Mouse (Mus musculus) inflammation-experienced regulatory T-cells, adult 6 months (primary cell): Measurements from ENCODE around the gene Crtap. TPM values are rescaled to one million over a fixed set of nuclear protein-coding genes. Genes with fewer than 3 reads are reported as not detected.
"Not testable (repeated sequence)": the region's sequence is repeated elsewhere in the genome, so short reads cannot be mapped to it uniquely, and the experiment has no call there.

ENCODE experiments used
- ATAC-seq: one replicate; pipeline ENCODE4 v1.8.0; 2017
- polyA plus RNA-seq, 3 experiments: library from polyadenylated mRNA; unstranded; fragments of 100-300 nt; shearing (Covaris generic); gene quantifications; one replicate each; pipeline ENCODE4 v1.2.1; 2017

The Crtap gene
- polyA plus RNA-seq, 3 experiments from 2014 or later, result 2.5 to 3.9 (median 3.1) TPM

DNA sequence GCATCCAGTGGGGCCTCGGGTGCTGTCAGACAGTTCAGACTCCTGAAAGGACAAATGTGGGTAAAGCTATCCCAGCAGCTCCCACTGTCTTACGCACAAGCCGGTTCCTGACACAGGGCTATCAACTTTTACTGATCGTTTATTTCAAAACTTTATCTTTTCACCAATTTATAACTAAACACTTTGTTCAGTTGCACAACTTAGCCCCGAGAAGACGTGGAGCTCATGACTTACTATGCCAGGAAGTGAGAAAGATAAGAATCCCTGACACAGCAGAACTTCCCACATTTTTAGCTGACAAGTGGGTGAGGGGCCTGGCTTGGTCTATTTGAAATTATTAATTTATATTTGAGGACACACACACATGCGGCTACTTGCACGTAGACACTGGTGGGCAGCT, 4.2 kb upstream of the Crtap start:
- no peak for ATAC-seq

DNA sequence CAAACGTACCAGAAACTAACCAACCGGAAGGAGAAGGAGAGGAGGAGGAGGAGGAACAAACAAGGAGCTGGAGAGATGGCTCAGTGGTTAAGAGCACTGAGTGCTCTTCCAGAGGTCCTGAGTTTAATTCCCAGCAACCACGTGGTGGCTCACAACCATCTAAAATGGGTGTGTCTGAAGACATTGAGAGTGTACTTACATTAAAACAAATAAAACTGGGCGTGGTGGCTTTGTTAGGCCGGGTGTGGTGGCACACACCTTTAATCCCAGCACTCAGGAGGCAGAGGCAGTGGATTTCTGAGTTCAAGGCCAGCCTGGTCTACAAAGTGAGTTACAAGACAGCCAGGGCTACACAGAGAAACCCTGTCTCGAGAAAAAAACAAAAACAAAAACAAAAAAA, 3.7 kb upstream of the Crtap start:
- ATAC-seq, result not testable (repeated sequence)

DNA sequence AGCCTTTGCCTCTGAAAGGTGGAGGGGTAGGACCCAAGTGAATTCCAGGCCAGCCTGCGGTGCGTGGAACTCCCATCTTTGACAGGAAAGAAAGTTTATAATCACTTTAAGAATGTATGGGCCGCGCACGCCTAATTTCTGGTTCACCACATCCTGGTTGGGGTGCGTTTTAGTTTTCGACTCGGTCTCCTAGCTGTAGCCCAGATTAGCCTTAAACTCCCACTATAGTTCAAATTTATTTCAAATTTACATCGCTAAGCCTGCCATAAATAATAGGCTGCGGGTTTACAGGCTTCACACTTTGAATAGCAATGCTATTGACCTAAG, 237 bp upstream of the Crtap start:
- peak; percentile 76 for ATAC-seq

DNA sequence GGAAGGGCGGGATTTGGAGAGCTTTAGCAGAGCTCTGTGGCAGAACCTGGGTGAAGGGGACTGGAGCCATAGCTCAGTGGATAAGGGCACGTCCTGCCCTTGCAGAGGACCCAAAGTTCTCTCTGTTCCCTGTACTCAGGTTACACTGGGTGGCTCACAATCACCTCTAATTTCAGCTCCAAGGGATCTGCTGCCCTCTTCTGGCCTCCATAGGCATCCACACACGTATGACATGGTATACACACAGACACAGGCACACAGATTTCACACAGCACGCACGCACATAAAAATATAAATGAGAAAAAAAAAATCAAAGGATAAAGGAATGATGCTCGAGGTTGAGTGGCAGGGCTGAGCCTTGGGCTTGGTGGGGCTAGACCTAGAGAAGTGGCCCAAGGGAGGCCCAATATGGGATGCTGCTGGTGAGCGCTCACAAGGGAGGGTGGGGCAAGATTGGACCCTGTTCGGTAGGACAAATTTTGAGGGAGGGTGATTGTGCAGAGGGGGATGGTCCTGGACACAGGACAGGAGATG, 1.0 kb downstream of the Crtap start:
- ATAC-seq, result no peak

DNA sequence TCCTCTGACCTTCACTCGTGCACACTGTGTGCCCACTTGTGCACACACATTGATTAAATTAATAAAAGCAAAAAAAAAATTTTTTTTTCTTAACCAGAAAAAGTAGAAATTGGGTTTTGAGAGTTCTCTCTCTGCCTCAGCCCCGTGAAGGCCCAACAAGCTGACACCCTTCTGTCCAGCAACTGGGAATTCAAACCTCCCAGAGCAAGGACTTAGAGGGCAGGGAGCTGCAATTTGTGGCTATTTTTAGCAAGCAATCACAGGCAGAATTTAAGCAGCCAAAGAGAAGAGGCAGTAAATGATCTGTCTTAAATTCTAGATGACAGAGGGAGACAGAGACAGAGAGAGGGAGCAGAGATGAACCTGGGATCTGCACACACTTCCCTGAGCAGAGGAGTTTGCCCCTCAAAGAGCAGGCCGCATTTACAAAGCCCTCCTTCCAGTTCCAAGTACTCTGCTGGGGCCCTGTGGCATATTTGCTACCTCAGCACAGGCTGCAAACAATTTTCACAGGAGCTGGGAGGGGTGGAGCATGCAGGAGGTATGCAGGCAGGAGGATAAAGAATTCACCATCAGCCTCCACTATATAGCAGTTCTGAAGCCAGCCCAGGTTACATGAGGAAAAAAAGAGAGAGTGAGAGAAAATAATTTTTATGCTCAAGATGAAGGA, 1.6 kb downstream of the Crtap start:
- no peak for ATAC-seq

DNA sequence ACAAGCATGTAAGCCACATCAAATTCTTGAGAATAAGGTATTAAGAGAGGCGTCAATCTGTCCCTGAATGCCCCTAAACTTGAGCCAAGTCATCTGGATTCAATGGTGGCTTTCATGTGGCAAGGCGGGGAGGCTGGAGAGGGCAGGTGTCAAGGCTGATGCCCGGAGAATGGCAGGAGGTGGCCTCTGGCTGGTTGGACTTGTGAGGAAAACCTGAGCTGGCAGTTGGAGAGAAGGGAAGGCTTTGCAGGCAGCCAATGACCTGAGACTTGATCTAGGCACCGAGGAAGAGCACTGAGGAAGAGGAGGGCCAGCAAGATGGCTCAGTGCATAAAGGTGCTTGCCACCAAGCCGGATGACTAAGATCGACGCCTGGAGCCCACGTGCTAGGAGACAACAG, 2.2 kb downstream of the Crtap start:
- ATAC-seq, result no peak

DNA sequence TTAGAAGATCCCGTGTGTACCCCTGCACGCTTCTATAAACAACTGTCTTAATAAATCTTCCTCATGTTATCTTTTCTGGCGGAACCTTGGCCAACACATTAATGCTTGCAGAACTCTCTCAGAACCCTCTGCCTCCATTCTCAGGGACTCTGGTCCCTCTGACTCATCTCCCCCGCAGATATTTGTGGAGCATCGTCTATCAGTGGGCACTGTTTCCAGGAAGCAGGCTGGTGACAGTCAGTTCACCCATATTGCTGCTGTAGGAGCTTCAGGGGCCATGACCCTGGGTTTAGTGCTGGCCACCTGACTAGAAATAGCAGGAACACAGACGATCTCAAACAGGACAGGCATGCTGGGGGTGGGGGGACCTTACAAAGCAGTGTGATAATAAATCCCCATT, 3.4 kb downstream of the Crtap start:
- no peak for ATAC-seq

DNA sequence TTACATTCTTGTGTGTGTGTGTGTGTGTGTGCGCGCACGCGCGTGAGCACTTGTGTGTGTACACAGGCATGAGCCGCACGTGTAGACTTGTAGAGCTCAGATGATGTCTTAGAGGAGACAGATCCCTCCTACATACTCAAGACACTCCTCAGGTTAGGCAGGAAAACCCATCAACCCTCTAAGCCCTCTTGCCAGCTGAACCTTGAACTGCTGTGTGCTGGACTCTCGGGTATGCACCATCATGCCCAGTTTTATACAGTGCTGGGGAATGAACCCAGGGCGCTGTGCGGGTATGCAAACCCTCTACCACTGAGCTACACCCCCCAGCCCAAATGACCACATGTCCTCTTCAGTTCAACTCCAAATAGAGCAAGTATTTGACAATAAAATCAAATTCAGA, 5.3 kb downstream of the Crtap start:
- ATAC-seq, result no peak

DNA sequence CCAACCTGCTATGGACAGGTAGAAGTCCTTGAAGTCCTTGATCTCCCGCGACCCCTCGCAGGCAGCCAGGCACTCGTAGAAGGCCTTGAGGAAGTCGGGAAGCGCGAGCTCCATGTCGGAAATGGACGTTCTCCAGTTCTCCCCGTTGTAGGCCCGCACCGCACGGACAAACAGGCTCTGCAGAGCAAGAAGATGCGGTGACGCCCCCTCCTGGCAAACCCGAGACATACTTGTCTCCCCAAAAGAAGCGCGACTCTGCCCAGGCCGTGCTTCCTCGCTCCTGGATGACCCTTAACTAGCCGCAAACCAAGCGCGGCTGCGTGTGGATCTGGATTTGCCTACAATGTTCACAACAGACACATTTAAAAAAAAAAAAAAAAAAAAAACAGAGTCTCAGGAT, 5.8 kb downstream of the Crtap start:
- ATAC-seq, result no peak

DNA sequence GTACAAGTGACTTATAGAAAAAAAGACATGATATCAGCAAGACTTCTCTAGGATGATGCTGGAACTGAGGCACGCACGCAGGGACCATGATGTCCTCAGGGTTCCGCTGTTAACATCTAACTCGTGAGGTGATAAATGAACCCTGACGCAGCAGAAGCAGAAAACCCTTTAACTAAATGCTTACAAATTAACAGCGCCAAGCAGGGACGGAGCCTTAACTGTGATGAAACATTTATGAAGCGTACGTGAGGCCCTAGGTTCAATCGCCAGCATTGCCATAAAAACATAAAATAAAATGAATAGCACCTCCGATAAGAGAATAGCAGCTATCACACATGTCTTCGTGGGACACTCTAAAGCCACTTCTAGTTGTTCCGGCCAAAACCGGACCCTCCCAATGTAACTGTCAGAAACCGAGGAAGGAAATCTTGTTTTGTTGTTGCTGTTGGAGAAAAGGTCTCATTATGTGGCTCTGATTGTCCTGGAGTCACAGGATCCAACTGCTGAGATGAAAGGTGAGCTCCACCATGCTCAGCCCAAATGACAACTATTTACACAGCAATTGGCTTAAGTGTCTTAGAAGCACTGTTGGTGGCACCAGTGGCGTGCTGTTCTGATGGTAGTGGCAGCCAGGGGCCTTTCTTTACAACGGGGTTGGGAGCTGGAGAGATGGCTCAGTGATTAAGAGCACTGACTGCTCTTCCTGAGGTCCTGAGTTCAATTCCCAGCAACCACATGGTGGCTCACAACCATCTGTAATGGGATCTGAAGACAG, 7.4 kb downstream of the Crtap start:
- ATAC-seq, result no peak

DNA sequence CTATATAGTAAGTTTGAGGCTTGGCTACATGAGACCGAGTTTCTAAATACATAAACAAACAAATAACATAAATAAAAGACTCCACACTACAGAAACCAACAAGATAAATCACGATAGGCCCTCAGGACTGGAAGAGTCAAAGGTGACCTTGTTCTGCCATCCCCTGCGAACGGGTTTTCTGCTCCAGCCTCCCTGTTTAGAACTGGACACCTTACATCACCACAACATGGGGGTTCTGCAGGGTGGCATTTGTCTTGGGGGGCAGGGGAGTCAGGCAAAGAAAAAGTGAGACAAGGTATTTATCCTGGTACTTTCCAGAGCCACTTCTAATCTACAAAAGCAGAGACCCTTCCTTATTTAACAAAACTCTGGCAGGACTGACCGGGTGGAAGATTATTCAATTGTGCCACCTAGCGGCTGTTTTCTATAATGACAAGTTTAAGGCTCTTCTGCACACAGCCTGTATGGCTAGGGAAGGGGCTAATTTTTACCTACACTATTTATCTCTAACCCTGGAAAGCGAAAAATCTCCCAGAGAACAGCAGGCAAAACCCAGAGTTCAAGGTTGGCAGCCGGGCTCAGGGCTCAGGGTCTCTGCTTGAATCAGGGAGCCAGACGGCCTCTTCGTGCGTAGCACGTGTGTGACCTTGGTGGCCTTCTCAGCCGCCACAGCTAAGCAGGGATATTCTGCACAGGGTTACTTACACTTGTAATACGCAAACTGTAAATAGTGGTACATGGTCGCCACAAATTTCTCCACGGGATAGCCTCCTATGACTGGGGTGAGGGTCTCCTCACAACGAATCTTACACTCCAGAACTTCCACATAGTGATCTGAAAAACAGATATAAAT, 9.4 kb downstream of the Crtap start:
- no peak for ATAC-seq

DNA sequence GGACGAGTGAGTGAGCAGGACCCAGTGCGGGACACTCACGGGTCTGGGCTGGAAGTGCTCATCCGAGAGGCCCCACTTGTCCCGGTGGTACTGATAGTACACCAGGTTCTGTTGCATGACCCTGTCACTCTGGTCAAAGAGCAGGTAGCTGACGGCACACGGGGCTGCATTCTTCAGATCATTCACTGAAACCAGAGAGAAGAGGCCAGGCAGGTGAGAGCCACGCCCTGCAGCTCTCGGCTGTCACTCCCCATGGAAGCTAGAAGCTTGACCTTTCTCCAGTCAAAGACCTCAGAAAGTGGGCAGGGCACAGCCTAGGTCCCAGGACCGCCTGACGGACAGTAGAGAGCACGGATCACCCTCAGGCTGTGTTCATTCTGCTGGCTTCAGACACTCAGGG, 10.6 kb downstream of the Crtap start:
- ATAC-seq, result no peak

DNA sequence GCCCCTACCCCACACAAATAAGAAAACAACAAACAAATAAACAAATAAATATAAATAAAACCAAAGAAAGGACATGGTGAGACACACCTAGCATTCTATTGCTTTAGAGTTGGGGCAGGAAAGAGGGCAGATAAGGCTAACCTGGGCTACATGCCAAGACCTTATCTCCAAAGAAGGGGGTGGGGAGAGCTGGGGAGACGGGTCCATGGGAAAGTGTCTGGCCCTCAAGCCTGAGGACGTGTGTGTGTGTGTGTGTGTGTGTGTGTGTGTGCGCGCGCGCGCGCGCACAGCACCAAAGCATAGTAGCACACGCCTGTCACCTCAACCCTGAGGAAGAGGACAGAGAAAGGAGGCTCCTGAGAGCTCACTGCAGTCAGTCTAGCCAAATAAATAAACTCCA, 13.3 kb downstream of the Crtap start:
- ATAC-seq, result no peak

DNA sequence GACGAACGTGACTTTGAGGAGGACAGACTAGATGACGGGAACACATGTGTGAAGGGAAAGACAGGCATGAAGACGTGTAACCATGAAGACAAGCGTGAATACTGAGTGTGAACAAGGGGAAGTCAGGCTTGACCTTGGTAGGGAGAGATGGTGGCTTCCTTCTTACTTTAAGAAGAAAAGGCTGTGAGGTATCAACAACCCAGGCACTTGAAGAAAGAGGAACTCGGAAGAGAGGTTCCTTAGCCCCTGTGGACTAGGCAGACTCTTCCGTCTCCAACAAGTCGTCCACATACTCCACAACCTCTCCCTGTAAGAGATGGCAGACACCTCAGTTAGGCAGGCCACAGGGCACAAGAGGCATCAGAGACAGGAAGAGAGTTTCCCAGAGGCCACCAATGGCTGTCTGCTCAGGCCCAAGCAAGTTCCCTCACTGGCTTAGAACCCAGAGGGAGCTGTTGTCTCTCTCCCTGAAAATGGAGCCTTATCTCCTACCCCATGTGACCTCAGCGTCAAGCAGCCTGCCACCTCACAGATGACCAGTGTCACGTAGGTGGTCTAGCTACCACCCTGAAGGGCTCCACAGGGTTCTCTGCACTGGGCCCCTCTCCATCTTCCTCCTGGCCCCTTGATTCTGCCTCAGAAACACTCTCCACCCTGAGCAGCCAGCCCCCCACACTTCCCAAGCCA, 15.1 kb downstream of the Crtap start:
- ATAC-seq, result no peak

DNA sequence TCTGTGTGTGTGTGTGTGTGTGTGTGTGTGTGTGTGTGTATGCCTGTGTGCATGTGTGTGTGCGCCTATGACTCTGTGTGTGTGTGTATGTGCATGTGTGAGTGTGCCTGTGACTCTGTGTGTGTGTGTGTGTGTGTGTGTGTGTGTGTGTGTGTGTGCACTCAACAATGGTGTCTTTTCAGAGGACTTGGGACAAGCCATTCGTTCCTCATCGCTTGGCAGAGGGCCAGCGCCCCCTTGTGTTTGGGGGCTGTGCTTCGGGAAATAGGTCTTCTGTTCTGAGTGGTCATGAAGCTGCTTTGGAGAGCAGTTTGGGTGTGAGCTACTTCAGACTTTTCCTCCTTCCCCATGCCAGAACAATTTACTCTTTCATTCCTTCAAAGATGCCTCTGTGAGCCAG, 18.8 kb downstream of the Crtap start:
- not testable (repeated sequence) for ATAC-seq

DNA sequence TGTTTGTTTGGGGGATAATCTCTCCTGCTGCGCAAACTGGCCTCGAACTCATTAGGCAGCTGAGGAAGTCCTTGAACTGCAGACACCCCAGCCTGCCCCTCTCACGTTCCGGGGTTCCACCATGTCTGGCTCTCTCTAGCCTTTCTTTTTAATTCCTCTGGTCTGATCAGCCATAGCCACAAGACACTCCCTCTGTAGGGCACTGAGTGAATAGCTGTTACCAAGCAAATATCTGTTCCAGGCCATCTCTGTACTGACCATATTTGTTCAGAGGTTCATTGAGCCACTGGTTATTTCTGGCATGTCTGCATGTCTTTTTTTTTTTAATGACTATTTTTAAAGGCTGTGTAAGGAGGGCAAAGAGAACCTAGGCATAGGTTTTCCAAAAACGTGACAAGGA, 21.1 kb downstream of the Crtap start:
- ATAC-seq, result peak; percentile 39

DNA sequence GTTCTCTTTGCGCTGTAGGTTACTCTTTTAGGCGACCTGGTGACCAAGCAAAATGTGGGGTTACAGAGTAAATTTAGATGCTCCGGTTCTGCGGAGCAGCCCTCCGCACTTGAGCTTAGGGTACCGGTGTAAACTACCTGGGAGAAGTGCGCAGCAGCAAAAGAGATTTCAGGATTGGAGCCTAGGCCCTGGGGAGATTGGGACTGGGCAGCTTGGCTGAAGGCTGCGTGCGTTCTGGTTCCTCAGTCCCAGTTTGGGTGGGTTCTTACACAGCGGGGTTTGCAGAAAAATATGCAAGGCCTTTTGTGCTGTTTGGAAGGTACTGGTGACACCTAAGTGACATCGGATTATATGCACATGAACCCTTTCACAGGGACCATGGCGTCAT, 22.0 kb downstream of the Crtap start:
- no peak for ATAC-seq

DNA sequence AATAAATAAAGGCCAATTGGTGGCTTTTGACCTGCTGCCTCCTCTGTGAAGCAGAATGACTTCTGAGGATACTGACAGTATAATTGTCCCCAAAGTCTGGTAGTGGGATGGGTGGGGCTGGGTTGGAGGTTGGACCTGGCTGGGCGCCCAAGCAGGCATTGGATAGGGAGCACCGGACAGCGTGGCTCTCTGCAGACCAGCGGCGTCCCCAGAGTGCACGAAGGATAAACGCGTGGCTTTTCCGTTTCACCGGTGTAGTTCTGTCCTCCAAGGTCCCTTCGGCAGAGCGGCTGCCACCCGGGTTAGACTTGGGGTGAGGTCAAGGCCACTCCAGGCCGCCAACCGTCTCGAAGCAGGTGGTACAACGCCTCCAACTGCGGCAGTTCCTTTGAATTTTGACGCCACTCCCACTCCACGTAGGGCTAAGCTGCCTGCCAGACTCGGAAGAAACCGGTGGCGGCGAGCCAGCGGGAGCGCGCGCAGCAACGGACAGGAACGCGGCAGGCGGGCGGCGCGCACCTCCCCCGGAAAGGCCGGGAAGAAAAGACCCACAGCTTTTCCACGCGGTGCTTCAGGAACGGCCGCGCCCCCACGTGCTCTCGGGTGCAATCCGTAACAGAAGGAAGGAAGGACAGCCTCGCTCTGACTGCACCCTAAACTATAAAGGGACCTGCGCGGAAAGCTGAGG, 22.5 kb downstream of the Crtap start:
- peak; percentile 70 for ATAC-seq

DNA sequence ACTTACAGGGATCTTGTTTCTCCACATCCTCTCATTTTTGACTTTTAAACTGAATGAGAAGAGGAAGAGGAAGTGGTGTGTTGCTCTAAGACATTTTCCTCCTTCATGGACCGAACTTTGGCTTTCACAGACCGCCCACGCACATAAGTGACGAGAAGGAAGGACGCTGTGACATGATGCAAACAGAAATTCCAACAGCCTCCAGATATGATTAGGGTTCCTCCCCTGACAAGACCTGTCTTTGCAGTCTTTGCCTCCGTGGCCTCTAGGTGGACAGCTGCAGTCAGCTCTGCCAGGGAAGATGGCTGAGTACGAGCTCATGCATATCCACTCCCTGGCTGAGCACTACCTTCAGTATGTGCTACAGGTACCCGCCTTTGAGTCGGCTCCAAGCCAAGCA, 60.6 kb downstream of the Crtap start, which contains the start of gene Bcl2a1c:
Bcl2a1c (plus strand) TSS at position 281 of the 400 bp plus-strand sequence.
- ATAC-seq, result peak; percentile 86

DNA sequence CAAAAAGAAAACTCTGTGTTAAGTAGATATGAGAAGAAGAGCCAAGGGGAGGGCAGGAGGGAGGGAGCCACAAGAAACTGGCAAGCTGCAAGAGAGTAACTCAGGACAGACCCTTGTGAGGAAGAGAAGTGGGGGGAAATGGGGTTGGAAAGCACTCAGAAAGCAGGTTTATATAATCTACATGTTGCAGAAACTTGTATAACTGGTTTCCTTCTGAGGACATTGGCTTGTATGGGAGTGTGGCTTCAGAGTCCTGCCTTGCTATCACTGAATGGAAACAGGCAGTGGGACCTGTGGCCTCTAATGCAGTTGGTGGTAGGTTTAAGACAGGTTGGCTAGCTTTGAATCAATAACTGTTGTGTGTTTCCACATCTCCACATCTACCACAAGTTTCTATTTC, 62.1 kb downstream of the Crtap start:
- ATAC-seq, result not testable (repeated sequence)

DNA sequence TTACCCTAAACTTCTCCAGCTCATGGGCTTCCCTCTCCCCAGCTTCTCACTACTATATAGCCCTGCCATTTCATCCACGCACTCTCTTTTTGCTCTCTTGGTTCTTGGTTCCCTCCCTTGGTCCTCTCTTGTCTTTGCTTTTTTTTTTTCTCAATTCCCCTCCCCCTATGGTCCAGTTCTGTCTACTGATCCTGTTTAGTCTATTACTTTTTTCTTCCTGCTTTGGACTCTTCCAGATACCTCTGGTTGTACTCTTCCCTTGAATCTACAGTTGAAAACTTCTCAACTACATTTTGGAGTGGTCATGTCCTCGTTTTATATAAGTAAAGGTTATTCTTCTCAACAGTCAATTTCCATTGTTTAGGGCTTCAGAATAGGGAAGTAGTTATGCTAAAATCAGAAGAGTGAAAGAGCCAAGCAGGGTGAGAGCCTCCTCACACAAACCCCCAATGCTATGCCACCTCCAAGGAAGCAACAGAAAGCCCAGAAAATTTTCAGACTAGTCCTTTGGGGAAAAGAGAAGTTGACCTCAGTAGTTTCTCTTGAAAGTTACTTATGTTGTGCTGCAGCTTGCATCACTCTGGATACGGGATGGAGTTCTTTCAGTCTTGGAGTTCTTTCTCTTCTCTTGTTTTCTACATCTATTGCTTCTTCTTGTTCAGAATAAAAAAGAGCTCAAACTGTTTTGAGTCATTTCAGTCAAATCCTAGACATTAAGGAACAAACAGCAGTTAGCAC, 64.3 kb downstream of the Crtap start:
- no peak for ATAC-seq
